Mouse (Mus musculus) neural tube, embryonic 12.5 days (tissue): ENCODE results near the gene Eme2. TPM values are rescaled to one million over a fixed set of nuclear protein-coding genes. Genes with fewer than 3 reads are reported as not detected.

Source experiments
- ATAC-seq: fragments of 200-750 bp; cut with Nextera tagmentation; 2 replicates; pipeline ENCODE4 v1.8.0; 2017; ENCODE audit warnings: low read depth, mild to moderate bottlenecking, moderate TSS enrichment, moderate library complexity; ENCODE audit not compliant: low FRiP score
- H3K27ac ChIP-seq: fragments of 300-500 bp; sonication (generic); 2 replicates; pipeline ENCODE4 v1.5.1; 2016
- H3K27me3 ChIP-seq: fragments of 300-500 bp; sonication (generic); replicated peaks from 2 replicates; pipeline ENCODE4 v1.6.1; 2016; ENCODE audit warnings: mild to moderate bottlenecking
- H3K36me3 ChIP-seq: fragments of 300-500 bp; sonication (generic); 2 replicates; pipeline ENCODE4 v1.6.1; 2016; ENCODE audit warnings: mild to moderate bottlenecking
- H3K4me1 ChIP-seq: fragments of 300-500 bp; sonication (generic); 2 replicates; pipeline ENCODE4 v1.6.1; 2016
- H3K4me2 ChIP-seq: fragments of 300-500 bp; sonication (generic); replicated peaks from 2 replicates; pipeline ENCODE4 v1.6.1; 2016; ENCODE audit warnings: mild to moderate bottlenecking
- H3K4me3 ChIP-seq: fragments of 300-500 bp; sonication (generic); 2 replicates; pipeline ENCODE4 v1.5.1; 2016
- H3K9ac ChIP-seq: fragments of 300-500 bp; sonication (generic); 2 replicates; pipeline ENCODE4 v1.6.1; 2016; ENCODE audit warnings: mild to moderate bottlenecking
- H3K9me3 ChIP-seq: fragments of 300-500 bp; sonication (generic); 2 replicates; pipeline ENCODE4 v1.6.1; 2016; ENCODE audit warnings: mild to moderate bottlenecking
- WGBS: fragments of 180-500 bp; shearing (Covaris S2); methylation state at CpG from one replicate; pipeline ENCODE4 v1.1.7; 2016; 5-methylcytosine and 5-hydroxymethylcytosine counted together
- polyA plus RNA-seq: library from polyadenylated mRNA; unstranded; fragments of >200 nt; fragmentation: Nextera tagmentation; extraction: Ambion mirVana; gene quantifications from 2 replicates; pipeline ENCODE4 v1.2.1, GENCODE M21; 2016

Gene Eme2
- polyA plus RNA-seq, 1 experiment from 2014 or later, result 44.5 TPM

DNA sequence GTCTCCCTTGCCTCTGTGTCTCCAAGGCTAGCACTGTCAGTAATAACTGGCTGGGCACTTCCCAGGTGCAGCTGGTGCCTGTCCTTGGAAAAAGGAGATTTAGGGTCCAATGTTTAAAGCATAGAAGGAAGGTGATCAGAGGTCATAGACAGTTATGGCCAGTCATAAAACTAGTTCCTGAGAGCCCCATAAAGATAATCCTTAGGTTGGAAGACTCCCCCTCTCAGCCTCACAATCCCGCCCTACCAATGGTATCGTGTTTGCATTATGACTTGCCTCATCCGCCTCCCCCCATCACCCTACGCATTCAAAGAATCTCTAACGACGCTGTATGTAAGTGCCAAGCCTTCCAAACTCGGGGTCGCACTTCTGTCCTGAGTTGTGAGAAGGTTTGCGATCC lies 50.4 kb downstream of the Eme2 start:
- H3K9ac ChIP-seq, result no peak overlapping the region
- H3K9me3 ChIP-seq, result no peaks in the 10 kb centered on the region
- no peak overlapping the region for H3K4me2 ChIP-seq
- H3K27me3 ChIP-seq, result peaks cover 3% of the 10 kb centered on the region; the same call in 1 of the 2 replicates
- H3K36me3 ChIP-seq, result no peaks in the 10 kb centered on the region
- H3K27ac ChIP-seq, result no peak overlapping the region
- no peak for ATAC-seq
- no peak overlapping the region for H3K4me3 ChIP-seq
- 44% methylated on average over 9 of the region's 9 CpGs for WGBS
- H3K4me1 ChIP-seq, result peaks cover 6% of the 10 kb centered on the region; the same call in 1 of the 2 replicates

DNA sequence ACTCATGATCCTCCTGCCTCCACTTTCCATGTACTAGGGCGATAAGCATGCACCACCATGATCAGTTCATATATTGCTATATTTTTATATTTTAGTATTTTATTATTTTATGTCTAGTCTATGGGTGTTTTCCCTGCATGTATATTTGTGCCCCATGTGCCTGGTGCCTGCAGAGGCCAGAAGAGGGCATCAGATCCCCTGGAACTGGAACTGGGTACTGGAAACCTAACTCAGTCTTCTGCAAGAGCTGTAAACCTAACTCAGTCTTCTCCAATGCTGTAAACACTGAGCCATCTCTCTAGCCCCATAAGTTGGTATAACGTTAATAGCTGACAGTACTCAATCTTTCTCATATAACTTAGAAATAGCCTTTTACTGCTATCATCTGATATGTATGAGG lies 52.3 kb downstream of the Eme2 start:
- no peak overlapping the region for H3K4me2 ChIP-seq
- no peaks in the 10 kb centered on the region for H3K9me3 ChIP-seq
- 50% methylated on average over 2 of the region's 2 CpGs for WGBS
- no peaks in the 10 kb centered on the region for H3K4me1 ChIP-seq
- H3K36me3 ChIP-seq, result no peaks in the 10 kb centered on the region
- no peak overlapping the region for H3K27ac ChIP-seq
- no peak for ATAC-seq
- H3K4me3 ChIP-seq, result no peak overlapping the region
- no peak overlapping the region for H3K9ac ChIP-seq
- peaks cover 3% of the 10 kb centered on the region; the same call in 1 of the 2 replicates for H3K27me3 ChIP-seq

DNA sequence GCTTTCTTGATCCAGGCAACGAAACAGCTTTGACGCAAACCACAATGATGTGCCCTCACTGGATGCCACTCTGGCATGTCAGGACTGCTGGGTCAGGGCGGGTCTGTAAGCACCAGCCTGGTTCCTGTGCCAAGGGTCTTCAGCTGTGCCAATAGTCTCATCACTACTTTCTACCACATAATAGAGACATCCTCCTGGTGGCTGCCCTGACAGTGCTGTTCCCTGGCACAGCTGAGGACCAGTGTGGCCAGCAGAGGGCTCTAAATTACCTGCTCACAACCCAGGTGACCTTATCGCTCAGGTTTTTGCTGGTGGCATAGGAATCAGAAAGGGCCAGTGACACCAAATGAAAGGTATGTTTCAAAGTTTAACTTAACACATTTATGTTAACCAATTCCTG lies 53.8 kb downstream of the Eme2 start:
- 51% methylated on average over 4 of the region's 4 CpGs for WGBS
- Histone ChIP-seq H3K27me3 (peaks cover 3% of the 10 kb centered on the region; the same call in 1 of the 2 replicates), H3K4me1 (no peaks in the 10 kb centered on the region), H3K4me2 (no peak overlapping the region), H3K36me3 (no peaks in the 10 kb centered on the region), H3K9ac (no peak overlapping the region), H3K4me3 (no peak overlapping the region), H3K27ac (no peak overlapping the region), H3K9me3 (no peaks in the 10 kb centered on the region)
- no peak for ATAC-seq

DNA sequence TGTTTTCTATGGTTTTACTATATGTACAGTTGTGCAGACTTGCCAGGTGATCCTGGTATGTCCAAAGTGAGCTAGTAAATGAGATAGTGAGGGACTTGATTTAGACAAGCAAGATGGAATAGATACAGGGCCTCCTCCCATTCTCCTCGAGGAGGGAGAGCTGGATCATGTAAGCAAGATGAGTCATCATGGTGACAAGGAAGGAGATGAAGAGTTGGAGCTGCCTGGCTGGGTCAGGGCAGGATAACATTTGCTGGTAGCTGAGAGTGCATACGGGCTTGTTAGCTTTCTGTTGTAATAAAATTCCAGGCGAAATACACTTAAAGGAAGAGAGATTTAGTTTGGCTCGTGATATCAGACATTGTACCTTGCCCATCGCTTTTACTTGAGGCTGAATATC lies 54.5 kb downstream of the Eme2 start:
- ATAC-seq, result no peak
- Histone ChIP-seq H3K9ac (no peak overlapping the region), H3K9me3 (no peaks in the 10 kb centered on the region), H3K4me3 (no peak overlapping the region), H3K27ac (no peak overlapping the region), H3K36me3 (no peaks in the 10 kb centered on the region), H3K4me2 (no peak overlapping the region), H3K4me1 (no peaks in the 10 kb centered on the region), H3K27me3 (peaks cover 3% of the 10 kb centered on the region; the same call in 1 of the 2 replicates)
- 67% methylated on average over 5 of the region's 5 CpGs for WGBS

DNA sequence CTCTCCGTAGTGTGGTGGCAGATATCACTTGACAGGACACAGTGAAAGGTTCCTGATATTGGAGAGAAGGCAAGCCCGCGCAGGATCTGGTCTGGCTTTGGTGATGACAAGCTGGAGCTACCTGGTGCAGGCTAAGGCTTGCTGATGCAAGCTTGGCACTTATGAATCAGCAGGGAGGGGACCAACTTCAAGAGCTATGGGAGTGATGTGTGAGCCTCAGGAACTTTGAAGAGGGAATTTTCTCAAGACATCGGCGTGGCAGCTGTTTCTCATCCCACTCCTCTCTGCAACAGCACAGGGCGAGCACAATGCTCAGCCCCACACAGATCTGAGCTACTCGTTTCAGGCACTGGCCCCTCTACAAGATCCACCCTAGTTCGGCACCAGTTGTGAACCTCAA lies 55.0 kb downstream of the Eme2 start, which contains the start of gene Hagh:
Hagh (plus strand) TSS at position 302 of the 400 bp plus-strand sequence.
- H3K9me3 ChIP-seq, result no peaks in the 10 kb centered on the region
- no peak for ATAC-seq
- H3K4me1 ChIP-seq, result no peaks in the 10 kb centered on the region
- 71% methylated on average over 8 of the region's 8 CpGs for WGBS
- no peak within 1 kb of the TSS for H3K4me3 ChIP-seq
- no peak within 1 kb of the TSS for H3K27ac ChIP-seq
- no peak within 1 kb of the TSS for H3K9ac ChIP-seq
- no peaks in the 10 kb centered on the region for H3K36me3 ChIP-seq
- peaks cover 3% of the 10 kb centered on the region; the same call in 1 of the 2 replicates for H3K27me3 ChIP-seq
- no peak within 1 kb of the TSS for H3K4me2 ChIP-seq

Other genes starting within 250 kb of the Eme2 start
- gene Slc9a3r2, start 244.8 kb downstream of the Eme2 start, polyA plus RNA-seq, result 36.9 and 37.7 TPM in 2 replicates
- not detected in 2 replicates for gene Npw, start 236.6 kb downstream of the Eme2 start, polyA plus RNA-seq
- 24.1 and 27.2 TPM in 2 replicates for gene Zfp598, start 225.4 kb downstream of the Eme2 start, polyA plus RNA-seq
- 42.3 and 43.3 TPM in 2 replicates for gene Syngr3, start 205.1 kb downstream of the Eme2 start, polyA plus RNA-seq
- 40.2 and 41.9 TPM in 2 replicates for gene Gfer, start 198.9 kb downstream of the Eme2 start, polyA plus RNA-seq
- gene Noxo1, start 198.9 kb downstream of the Eme2 start, polyA plus RNA-seq, result 2.4 and 3.0 TPM in 2 replicates
- gene Tbl3, start 187.4 kb downstream of the Eme2 start, polyA plus RNA-seq, result 91.5 and 95.3 TPM in 2 replicates
- not detected in 2 replicates for gene Rnf151, start 177.0 kb downstream of the Eme2 start, polyA plus RNA-seq
- gene Rps2, start 177.0 kb downstream of the Eme2 start, polyA plus RNA-seq, result 826 and 871 TPM in 2 replicates
- gene Ndufb10, start 170.6 kb downstream of the Eme2 start, polyA plus RNA-seq, result 230 and 240 TPM in 2 replicates
- not detected in 2 replicates for gene Rpl3l, start 167.3 kb downstream of the Eme2 start, polyA plus RNA-seq
- gene Msrb1, start 158.4 kb downstream of the Eme2 start, polyA plus RNA-seq, result 23.3 and 24.8 TPM in 2 replicates
- 0.62 and 0.69 TPM in 2 replicates for gene Hs3st6, start 142.1 kb downstream of the Eme2 start, polyA plus RNA-seq
- gene Meiob, start 90.8 kb downstream of the Eme2 start, polyA plus RNA-seq, result not detected in 2 replicates
- gene Hagh, start 54.9 kb downstream of the Eme2 start, polyA plus RNA-seq, result 37.5 and 40.0 TPM in 2 replicates
- gene Fahd1, start 44.7 kb downstream of the Eme2 start, polyA plus RNA-seq, result 18.2 and 18.7 TPM in 2 replicates
- 0.28 and 0.32 TPM in 2 replicates for gene Igfals, start 29.1 kb downstream of the Eme2 start, polyA plus RNA-seq
- gene Nubp2, start 8.7 kb downstream of the Eme2 start, polyA plus RNA-seq, result 75.4 and 75.9 TPM in 2 replicates
- 53.1 and 57.7 TPM in 2 replicates for gene Spsb3, start 8.4 kb downstream of the Eme2 start, polyA plus RNA-seq
- 89.9 and 98.4 TPM in 2 replicates for gene Mrps34, start within 50 bp of the Eme2 start, polyA plus RNA-seq
- 49.7 and 55.1 TPM in 2 replicates for gene Nme3, start 1.4 kb upstream of the Eme2 start, polyA plus RNA-seq
- 78.9 and 82.1 TPM in 2 replicates for gene Mapk8ip3, start 41.9 kb upstream of the Eme2 start, polyA plus RNA-seq
- 183 TPM in 2 replicates for gene Jpt2, start 65.6 kb upstream of the Eme2 start, polyA plus RNA-seq
- gene Cramp1l, start 120.7 kb upstream of the Eme2 start, polyA plus RNA-seq, result 12.0 and 13.1 TPM in 2 replicates
- 23.0 and 29.4 TPM in 2 replicates for gene Ift140, start 121.0 kb upstream of the Eme2 start, polyA plus RNA-seq
- gene Tmem204, start 188.5 kb upstream of the Eme2 start, polyA plus RNA-seq, result 11.1 and 11.7 TPM in 2 replicates
- 43.3 and 50.9 TPM in 2 replicates for gene Telo2, start 220.9 kb upstream of the Eme2 start, polyA plus RNA-seq
- not detected in 2 replicates for gene Ptx4, start 225.7 kb upstream of the Eme2 start, polyA plus RNA-seq
- 22.4 and 25.1 TPM in 2 replicates for gene Clcn7, start 238.3 kb upstream of the Eme2 start, polyA plus RNA-seq